Mouse (Mus musculus): ENCODE results near the gene Cdh4. TPM values are rescaled to one million over a fixed set of nuclear protein-coding genes. Genes with fewer than 3 reads are reported as not detected.

Cdh4 gene
- polyA plus RNA-seq, 1 experiment = 0.55 TPM

DNA sequence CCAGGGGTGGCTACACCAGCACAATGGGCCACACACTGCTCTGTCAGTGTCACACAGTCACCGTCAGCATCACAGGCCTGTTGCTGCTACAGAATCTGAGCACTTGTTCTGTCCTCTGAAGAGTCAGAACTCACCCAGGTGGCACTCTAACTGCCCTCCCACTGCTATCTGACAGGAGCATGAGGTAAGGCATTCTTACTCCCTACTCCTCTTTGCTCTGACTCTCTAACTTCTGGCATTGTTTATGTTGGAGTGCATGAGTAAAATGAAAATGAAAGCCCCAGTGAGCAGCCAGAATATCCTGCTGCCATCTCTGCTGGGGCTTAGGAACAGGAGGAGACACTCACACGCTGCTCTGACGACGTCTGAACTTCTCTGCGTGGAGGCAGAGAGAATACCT, 505.4 kb downstream of the Cdh4 start:
- Histone ChIP-seq H3K27ac (ENCODE audit: control insufficient read depth, insufficient read depth, low read depth, low read length, poor library complexity) (no peak overlapping the region), H3K4me3 (replicated peaks; ENCODE audit: control insufficient read depth, low read depth, low read length) (no peak overlapping the region), H3K4me1 (ENCODE audit: control insufficient read depth, insufficient read depth, low read length) (peaks cover 5% of the 10 kb centered on the region)
- WGBS = 70% methylated on average over 5 of the region's 5 CpGs
- TF ChIP-seq POLR2A (IDR thresholded peaks at IDR 0.05; ENCODE audit: borderline replicate concordance, control insufficient read depth, low read depth, low read length) = no peak

DNA sequence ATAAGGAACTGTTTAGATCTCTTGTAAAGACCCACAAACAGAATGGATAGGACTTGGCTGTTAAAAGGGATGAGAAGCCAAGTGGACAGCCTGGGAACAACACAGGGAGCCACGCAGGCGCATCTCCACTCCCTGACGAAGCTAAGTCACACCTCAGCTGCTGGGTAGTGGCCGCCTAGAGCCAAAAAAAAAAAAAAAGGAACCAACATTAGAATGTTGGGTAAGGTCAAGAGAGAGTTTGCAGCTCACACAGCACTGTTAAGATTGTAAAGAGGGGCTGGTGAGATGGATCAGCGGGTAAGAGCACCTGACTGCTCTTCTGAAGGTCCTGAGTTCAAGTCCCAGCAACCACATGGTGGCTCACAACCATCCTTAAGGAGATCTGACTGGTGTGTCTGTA, 506.6 kb downstream of the Cdh4 start:
- TF ChIP-seq POLR2A (IDR thresholded peaks at IDR 0.05; ENCODE audit: borderline replicate concordance, control insufficient read depth, low read depth, low read length) (no peak), CTCF (IDR thresholded peaks at IDR 0.05; ENCODE audit: control insufficient read depth, insufficient read depth, low read length) (no peak)
- Histone ChIP-seq H3K4me3 (replicated peaks; ENCODE audit: control insufficient read depth, low read depth, low read length) (no peak overlapping the region), H3K4me1 (ENCODE audit: control insufficient read depth, insufficient read depth, low read length) (peaks cover 5% of the 10 kb centered on the region), H3K27ac (ENCODE audit: control insufficient read depth, insufficient read depth, low read depth, low read length, poor library complexity) (no peak overlapping the region)
- 24% methylated on average over 5 of the region's 5 CpGs for WGBS
